Mouse (Mus musculus): ENCODE results near the gene Mpc2. TPM values are rescaled to one million over a fixed set of nuclear protein-coding genes. Genes with fewer than 3 reads are reported as not detected.

Mpc2 gene
- polyA plus RNA-seq, 1 experiment from 2014 or later = 190 TPM

DNA sequence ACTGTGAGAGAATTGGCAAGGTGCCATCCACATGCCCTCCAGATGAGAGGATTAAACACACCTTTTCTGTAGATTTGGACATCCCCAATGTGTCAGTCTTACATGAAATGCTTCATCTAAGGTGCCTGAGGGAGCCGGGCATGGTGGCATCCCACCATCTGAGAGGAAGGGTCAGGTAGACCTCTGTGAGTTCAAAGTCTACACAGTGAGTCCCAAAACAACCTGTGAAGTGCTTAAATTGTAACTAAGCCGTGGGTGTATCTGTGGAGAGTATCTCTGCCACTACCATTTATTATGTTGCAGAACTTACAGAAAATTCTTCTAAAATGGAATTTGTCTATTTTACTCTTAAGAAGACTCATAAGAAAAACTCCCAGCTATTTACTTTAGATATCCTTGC lies 25.7 kb downstream of the Mpc2 start:
- peaks cover 3% of the 10 kb centered on the region; the same call in 1 of the 2 replicates for H3K36me3 ChIP-seq (ENCODE audit: control insufficient read depth, insufficient read depth, low read length)

DNA sequence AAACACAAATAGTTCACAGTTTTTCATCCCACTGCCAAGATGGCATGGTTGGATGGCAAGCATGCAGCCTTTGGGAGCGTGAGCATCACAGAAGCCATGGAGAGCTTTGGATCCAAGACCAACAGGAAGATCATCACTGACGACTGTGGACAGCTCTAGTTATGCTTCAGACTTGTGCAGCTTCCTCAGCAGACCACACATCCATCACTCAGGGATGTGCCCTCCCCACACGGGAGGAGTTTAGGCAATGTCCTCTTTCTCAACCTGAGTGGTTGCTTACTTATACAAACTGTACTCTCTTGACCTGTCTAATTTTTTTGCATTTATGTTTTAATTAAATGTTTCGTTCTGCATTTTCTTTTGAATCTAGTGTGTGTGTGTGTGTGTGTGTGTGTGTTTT lies 28.8 kb downstream of the Mpc2 start:
- Histone ChIP-seq H3K27me3 (replicated peaks; ENCODE audit: control insufficient read depth, insufficient read depth, low read length) (no peaks in the 10 kb centered on the region), H3K4me3 (ENCODE audit: low read depth, low read length) (no peak overlapping the region), H3K27ac (ENCODE audit: low read depth, low read length) (no peak overlapping the region), H3K9me3 (replicated peaks; ENCODE audit: control insufficient read depth, low read length) (no peaks in the 10 kb centered on the region), H3K4me2 (ENCODE audit: low read length) (no peak overlapping the region), H3K4me1 (ENCODE audit: control insufficient read depth, insufficient read depth, low read length) (no peaks in the 10 kb centered on the region), H3K9ac (ENCODE audit: low read length) (no peak overlapping the region), H3K36me3 (ENCODE audit: control insufficient read depth, insufficient read depth, low read length) (no peaks in the 10 kb centered on the region)
- ATAC-seq (no peak), DNase-seq (ENCODE audit: low spot score) (no peak)
- 86% methylated on average over 4 of the region's 4 CpGs for WGBS

More for the DNA sequence above, 25.7 kb downstream of the Mpc2 start:
- ATAC-seq = no peak
- Histone ChIP-seq H3K4me3 (ENCODE audit: low read depth, low read length) (no peak overlapping the region), H3K9me3 (replicated peaks; ENCODE audit: control insufficient read depth, low read length) (no peaks in the 10 kb centered on the region), H3K27ac (ENCODE audit: low read depth, low read length) (no peak overlapping the region), H3K27me3 (replicated peaks; ENCODE audit: control insufficient read depth, insufficient read depth, low read length) (no peaks in the 10 kb centered on the region), H3K9ac (ENCODE audit: low read length) (no peak overlapping the region), H3K4me2 (ENCODE audit: low read length) (no peak overlapping the region), H3K4me1 (ENCODE audit: control insufficient read depth, insufficient read depth, low read length) (no peaks in the 10 kb centered on the region)
- no peak for DNase-seq (ENCODE audit: low spot score)
- 91% methylated on average over 2 of the region's 2 CpGs for WGBS

DNA sequence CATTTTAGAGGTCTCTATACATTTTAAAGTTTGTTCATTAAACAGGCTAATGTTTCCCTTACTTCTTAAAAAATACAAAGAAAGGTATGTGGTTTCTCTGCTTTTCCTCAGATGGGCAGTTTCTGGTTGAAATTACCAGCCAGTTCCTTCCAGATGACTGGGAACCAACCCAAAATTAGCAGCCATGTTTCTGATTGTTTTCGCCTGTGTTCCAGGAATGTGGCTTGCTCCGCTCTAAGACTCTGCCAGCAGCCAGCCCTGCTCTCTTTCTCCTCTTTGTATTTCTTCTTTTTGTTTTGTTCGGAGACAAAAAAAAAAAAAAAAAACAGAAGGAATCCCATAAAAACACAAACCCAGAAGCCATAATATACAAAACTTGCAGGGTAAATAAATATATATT lies 38.4 kb downstream of the Mpc2 start:
- 25% methylated on average over 3 of the region's 3 CpGs for WGBS
- H3K4me2 ChIP-seq (ENCODE audit: low read length) = no peak overlapping the region
- DNase-seq (ENCODE audit: low spot score) = peak; percentile 64
- H3K4me3 ChIP-seq (ENCODE audit: low read depth, low read length) = no peak overlapping the region
- H3K27me3 ChIP-seq (replicated peaks; ENCODE audit: control insufficient read depth, insufficient read depth, low read length) = no peaks in the 10 kb centered on the region
- H3K36me3 ChIP-seq (ENCODE audit: control insufficient read depth, insufficient read depth, low read length) = no peaks in the 10 kb centered on the region
- no peak overlapping the region for H3K27ac ChIP-seq (ENCODE audit: low read depth, low read length)
- H3K4me1 ChIP-seq (ENCODE audit: control insufficient read depth, insufficient read depth, low read length) = no peaks in the 10 kb centered on the region
- H3K9ac ChIP-seq (ENCODE audit: low read length) = no peak overlapping the region
- no peak for ATAC-seq
- H3K9me3 ChIP-seq (replicated peaks; ENCODE audit: control insufficient read depth, low read length) = no peaks in the 10 kb centered on the region

DNA sequence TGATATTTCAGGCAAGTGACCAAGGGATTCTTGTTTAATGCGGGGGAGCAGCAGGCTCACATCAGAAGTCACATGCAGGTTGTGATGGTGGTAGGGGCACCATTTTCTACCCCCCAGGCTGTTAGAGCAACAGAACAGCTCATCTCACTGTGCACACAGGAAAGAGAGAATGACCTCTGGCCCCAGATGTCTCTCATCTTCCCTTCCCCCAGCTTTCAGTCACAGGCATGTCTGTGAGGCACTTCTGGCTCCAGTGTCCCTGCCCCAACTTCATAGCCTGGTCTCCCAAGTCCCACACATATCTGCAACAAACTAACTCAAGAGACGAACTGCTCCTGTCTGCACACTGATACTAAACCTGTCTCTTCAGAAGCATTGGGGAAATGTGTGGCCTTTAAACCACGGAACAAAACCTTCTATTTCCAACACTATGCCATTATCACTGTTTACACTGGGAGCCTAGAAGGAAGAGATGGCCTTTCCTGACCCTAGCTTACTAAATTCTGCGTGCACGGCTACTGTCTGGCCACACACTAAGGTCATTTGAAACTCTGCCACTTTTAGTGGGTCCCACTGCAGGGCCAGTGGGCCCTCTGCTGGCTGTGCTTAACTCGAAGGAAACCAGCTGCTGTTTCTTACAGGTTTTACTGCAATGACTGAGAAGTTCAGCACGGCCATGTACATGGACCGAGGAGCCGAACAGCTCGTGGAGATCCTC lies 43.0 kb downstream of the Mpc2 start:
- DNase-seq (ENCODE audit: low spot score) = peak; percentile 10
- H3K9me3 ChIP-seq (replicated peaks; ENCODE audit: control insufficient read depth, low read length) = no peaks in the 10 kb centered on the region

DNA sequence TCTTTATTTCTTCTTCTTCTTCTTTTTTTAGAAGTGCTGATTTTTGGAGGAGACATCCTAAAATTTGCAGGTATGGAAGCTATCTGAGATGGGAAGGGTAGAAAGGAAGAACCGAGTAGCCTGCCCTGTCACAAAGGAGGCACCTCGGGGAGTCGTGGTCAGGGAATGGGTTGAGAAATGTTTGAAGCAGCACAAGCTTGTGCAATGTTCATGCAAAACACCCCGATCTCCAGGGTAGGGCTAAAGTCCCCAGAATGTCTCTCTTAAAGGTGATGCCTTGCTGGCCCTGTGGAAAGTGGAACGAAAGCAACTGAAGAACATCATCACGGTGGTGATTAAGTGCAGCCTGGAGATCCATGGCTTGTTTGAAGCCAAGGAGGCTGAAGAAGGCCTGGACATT lies 45.9 kb downstream of the Mpc2 start:
- WGBS = 90% methylated on average over 6 of the region's 6 CpGs
- H3K36me3 ChIP-seq (ENCODE audit: control insufficient read depth, insufficient read depth, low read length) = no peaks in the 10 kb centered on the region
- H3K27ac ChIP-seq (ENCODE audit: low read depth, low read length) = no peak overlapping the region
- no peak overlapping the region for H3K4me2 ChIP-seq (ENCODE audit: low read length)
- no peak for ATAC-seq
- H3K4me1 ChIP-seq (ENCODE audit: control insufficient read depth, insufficient read depth, low read length) = no peaks in the 10 kb centered on the region
- no peak overlapping the region for H3K4me3 ChIP-seq (ENCODE audit: low read depth, low read length)
- DNase-seq (ENCODE audit: low spot score) = no peak
- H3K27me3 ChIP-seq (replicated peaks; ENCODE audit: control insufficient read depth, insufficient read depth, low read length) = no peaks in the 10 kb centered on the region
- H3K9ac ChIP-seq (ENCODE audit: low read length) = no peak overlapping the region
- no peaks in the 10 kb centered on the region for H3K9me3 ChIP-seq (replicated peaks; ENCODE audit: control insufficient read depth, low read length)

More for the DNA sequence above, 43.0 kb downstream of the Mpc2 start:
- WGBS = 76% methylated on average over 10 of the region's 10 CpGs
- no peak overlapping the region for H3K4me3 ChIP-seq (ENCODE audit: low read depth, low read length)
- H3K27me3 ChIP-seq (replicated peaks; ENCODE audit: control insufficient read depth, insufficient read depth, low read length) = no peaks in the 10 kb centered on the region
- no peaks in the 10 kb centered on the region for H3K36me3 ChIP-seq (ENCODE audit: control insufficient read depth, insufficient read depth, low read length)
- no peak overlapping the region for H3K9ac ChIP-seq (ENCODE audit: low read length)
- H3K4me1 ChIP-seq (ENCODE audit: control insufficient read depth, insufficient read depth, low read length) = no peaks in the 10 kb centered on the region
- ATAC-seq = no peak
- H3K4me2 ChIP-seq (ENCODE audit: low read length) = no peak overlapping the region
- no peak overlapping the region for H3K27ac ChIP-seq (ENCODE audit: low read depth, low read length)

DNA sequence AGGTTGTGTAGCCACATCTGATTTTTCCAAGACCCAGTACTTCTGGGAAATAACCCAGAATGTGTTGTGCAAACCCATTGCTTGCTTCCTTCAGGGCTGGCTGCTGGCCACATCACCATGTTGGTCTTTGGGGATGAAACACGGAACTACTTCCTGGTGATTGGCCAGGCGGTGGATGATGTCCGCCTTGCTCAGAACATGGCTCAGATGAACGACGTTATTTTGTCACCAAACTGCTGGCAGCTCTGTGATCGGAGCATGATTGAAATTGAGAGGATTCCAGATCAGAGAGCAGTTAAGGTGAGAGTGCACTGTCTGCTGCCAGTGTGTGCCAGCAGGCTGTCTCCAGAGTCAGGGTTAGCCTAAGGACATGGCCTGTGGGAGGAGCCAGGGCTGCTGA lies 49.7 kb downstream of the Mpc2 start:
- H3K27ac ChIP-seq (ENCODE audit: low read depth, low read length) = no peak overlapping the region
- no peak overlapping the region for H3K9ac ChIP-seq (ENCODE audit: low read length)
- no peak overlapping the region for H3K4me2 ChIP-seq (ENCODE audit: low read length)
- no peaks in the 10 kb centered on the region for H3K4me1 ChIP-seq (ENCODE audit: control insufficient read depth, insufficient read depth, low read length)
- no peak for ATAC-seq
- H3K27me3 ChIP-seq (replicated peaks; ENCODE audit: control insufficient read depth, insufficient read depth, low read length) = no peaks in the 10 kb centered on the region
- 92% methylated on average over 6 of the region's 6 CpGs for WGBS
- H3K9me3 ChIP-seq (replicated peaks; ENCODE audit: control insufficient read depth, low read length) = no peaks in the 10 kb centered on the region
- no peaks in the 10 kb centered on the region for H3K36me3 ChIP-seq (ENCODE audit: control insufficient read depth, insufficient read depth, low read length)
- H3K4me3 ChIP-seq (ENCODE audit: low read depth, low read length) = no peak overlapping the region
- DNase-seq (ENCODE audit: low spot score) = no peak

DNA sequence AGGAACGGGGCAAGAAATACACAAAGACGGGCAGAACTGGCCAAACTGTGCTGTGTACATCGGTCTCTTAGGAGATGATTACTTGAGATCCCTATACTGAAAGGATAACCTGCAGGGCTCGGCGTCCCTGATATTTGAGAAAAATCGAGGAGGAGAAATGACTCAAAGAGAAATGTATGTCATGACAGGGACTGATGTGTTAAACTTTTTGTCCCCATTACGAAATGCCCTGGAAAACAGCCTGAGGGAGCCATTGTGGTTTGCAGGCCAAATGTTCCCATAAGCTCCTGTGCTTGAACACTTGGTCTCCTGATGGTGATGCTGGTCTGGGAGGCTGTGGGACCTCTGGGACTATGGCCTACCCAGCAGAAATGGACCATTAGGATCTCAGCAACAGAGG lies 60.3 kb downstream of the Mpc2 start:
- DNase-seq (ENCODE audit: low spot score) (no peak), ATAC-seq (no peak)
- H3K27ac ChIP-seq (ENCODE audit: low read depth, low read length) = no peak overlapping the region
- WGBS = 90% methylated on average over 7 of the region's 7 CpGs
- H3K9ac ChIP-seq (ENCODE audit: low read length) = no peak overlapping the region
- no peaks in the 10 kb centered on the region for H3K36me3 ChIP-seq (ENCODE audit: control insufficient read depth, insufficient read depth, low read length)
- no peaks in the 10 kb centered on the region for H3K4me1 ChIP-seq (ENCODE audit: control insufficient read depth, insufficient read depth, low read length)
- no peaks in the 10 kb centered on the region for H3K9me3 ChIP-seq (replicated peaks; ENCODE audit: control insufficient read depth, low read length)
- no peak overlapping the region for H3K4me2 ChIP-seq (ENCODE audit: low read length)
- H3K4me3 ChIP-seq (ENCODE audit: low read depth, low read length) = no peak overlapping the region
- H3K27me3 ChIP-seq (replicated peaks; ENCODE audit: control insufficient read depth, insufficient read depth, low read length) = no peaks in the 10 kb centered on the region

Other genes starting within 250 kb of the Mpc2 start
- 154 and 165 TPM in 2 replicates for gene Tiprl, start 223.6 kb upstream of the Mpc2 start, polyA plus RNA-seq (2014; fragmentation: Nextera tagmentation; extraction: Ambion mirVana)
- gene Gpr161, start 164.8 kb upstream of the Mpc2 start, polyA plus RNA-seq (2014; fragmentation: Nextera tagmentation; extraction: Ambion mirVana) = 4.7 and 4.8 TPM in 2 replicates
- gene Dcaf6, start 162 bp upstream of the Mpc2 start, polyA plus RNA-seq (2014; fragmentation: Nextera tagmentation; extraction: Ambion mirVana) = 13.4 and 17.1 TPM in 2 replicates
- gene Adcy10, start 24.5 kb downstream of the Mpc2 start, polyA plus RNA-seq (2014; fragmentation: Nextera tagmentation; extraction: Ambion mirVana) = 0.05 and 0.14 TPM in 2 replicates
- gene Mpzl1, start 173.9 kb downstream of the Mpc2 start, polyA plus RNA-seq (2014; fragmentation: Nextera tagmentation; extraction: Ambion mirVana) = 159 and 160 TPM in 2 replicates
- 3.3 and 4.4 TPM in 2 replicates for gene Rcsd1, start 249.1 kb downstream of the Mpc2 start, polyA plus RNA-seq (2014; fragmentation: Nextera tagmentation; extraction: Ambion mirVana)

Measured in forebrain, embryonic 14.5 days (tissue).